Mouse (Mus musculus) bone marrow, adult 2 months (tissue): ENCODE results near the gene B3gnt6.

ENCODE experiments used
- CTCF ChIP-seq: fragments of 200-500 bp; IDR thresholded peaks from 2 replicates; pipeline ENCODE4 v1.5.1; 2011; ENCODE audit warnings: low read length, control low read depth; ENCODE audit not compliant: control insufficient read depth, insufficient read depth
- POLR2A ChIP-seq: fragments of 200-500 bp; IDR thresholded peaks from 2 replicates; pipeline ENCODE4 v1.6.1; 2011; ENCODE audit warnings: low read depth, mild to moderate bottlenecking, control low read depth, low read length, borderline replicate concordance; ENCODE audit not compliant: control insufficient read depth

GRCm38 (mm10) chr7:98178560-98179231 lies 20.6 kb downstream of the B3gnt6 start:
- TF ChIP-seq CTCF (no peak), POLR2A (no peak)
